26 mouse cellular contexts compared by ENCODE assay signal in genomic region chr2:76059595-76059994, GRCm38 (mm10).
DNase-seq lines count a peak whose midpoint lies in the region; ATAC-seq and TF ChIP-seq lines count a peak whose summit lies in the region.
"Had no signal": no experiment of that assay in that cellular context is flagged by ENCODE, and none has a peak within 500 bp of the region (broad histone marks: within the 10 kb centered on the region; RNA-seq: fewer than 3 reads in every experiment).

No protein-coding gene starts in this region.

- no peak for DNase-seq in hindbrain, embryonic 10.5 days (ENCODE audit: low spot score)
- no peak for DNase-seq in hindbrain, postnatal 0 days (ENCODE audit: low spot score)
- DNase-seq in neural tube, embryonic 11.5 days (ENCODE audit: low spot score): no peak
- no peak for DNase-seq in thymus, postnatal 0 days (ENCODE audit: low spot score)
- no peak for DNase-seq in right cerebral cortex, adult 18-20 months
- DNase-seq: adrenal gland, postnatal 25 days; cerebellum, adult 11-12 months; cerebellum, postnatal 14 days; heart, adult 2 months; heart, postnatal 14 days; kidney, adult 18-20 months; kidney, postnatal 25 days; right cerebral cortex, postnatal 4 days; thymus, adult 18-20 months; thymus, postnatal 36 days had no signal

- peaks cover 55% of the 10 kb centered on the region for H3K4me1 ChIP-seq in hindbrain, embryonic 10.5 days (replicated peaks)
- no peaks in the 10 kb centered on the region for H3K4me1 ChIP-seq in hindbrain, postnatal 0 days (ENCODE audit: insufficient read depth, low read length)
- H3K4me1 ChIP-seq in neural tube, embryonic 11.5 days (ENCODE audit: control insufficient read depth, insufficient read depth, low read length): peaks cover 10% of the 10 kb centered on the region
- peaks cover 5% of the 10 kb centered on the region; the same call in 1 of the 2 replicates for H3K4me1 ChIP-seq in neural tube, embryonic 15.5 days
- peaks cover 33% of the 10 kb centered on the region for H3K4me1 ChIP-seq in limb, embryonic 13.5 days
- H3K4me1 ChIP-seq: forebrain, embryonic 15.5 days; midbrain, embryonic 15.5 days had no signal

- ATAC-seq in hindbrain, postnatal 0 days: no peak
- no peak for ATAC-seq in neural tube, embryonic 11.5 days (ENCODE audit: insufficient read depth, low FRiP score, low TSS enrichment)
- no peak for ATAC-seq in neural tube, embryonic 15.5 days (ENCODE audit: low FRiP score)
- peak; percentile 64 for ATAC-seq in limb, embryonic 13.5 days (ENCODE audit: low FRiP score, low read depth)
- ATAC-seq: CD4-positive, CD25-positive, alpha-beta regulatory T cell, adult 4 months; forebrain, embryonic 15.5 days; midbrain, embryonic 15.5 days had no signal

- no peak for TF ChIP-seq CTCF in hindbrain, postnatal 0 days (IDR thresholded peaks at IDR 0.05; ENCODE audit: low read depth)

- no peak overlapping the region for H3K4me3 ChIP-seq in hindbrain, embryonic 10.5 days
- no peak overlapping the region for H3K4me3 ChIP-seq in hindbrain, postnatal 0 days (ENCODE audit: low read length)
- no peak overlapping the region for H3K4me3 ChIP-seq in neural tube, embryonic 11.5 days (ENCODE audit: low read depth, low read length)
- no peak overlapping the region for H3K4me3 ChIP-seq in neural tube, embryonic 15.5 days (replicated peaks)
- no peak overlapping the region for H3K4me3 ChIP-seq in limb, embryonic 13.5 days
- H3K4me3 ChIP-seq: embryonic facial prominence, embryonic 13.5 days; forebrain, embryonic 10.5 days; forebrain, embryonic 15.5 days; heart, adult 2 months; hindbrain, embryonic 13.5 days; kidney, embryonic 15.5 days; midbrain, embryonic 15.5 days had no signal

- no peaks in the 10 kb centered on the region for H3K9me3 ChIP-seq in hindbrain, embryonic 10.5 days
- no peaks in the 10 kb centered on the region for H3K9me3 ChIP-seq in hindbrain, postnatal 0 days (ENCODE audit: low read length)
- H3K9me3 ChIP-seq in neural tube, embryonic 11.5 days (ENCODE audit: control insufficient read depth, low read length): no peaks in the 10 kb centered on the region
- no peaks in the 10 kb centered on the region for H3K9me3 ChIP-seq in neural tube, embryonic 15.5 days (replicated peaks)
- H3K9me3 ChIP-seq in limb, embryonic 13.5 days: no peaks in the 10 kb centered on the region
- H3K9me3 ChIP-seq: embryonic facial prominence, embryonic 13.5 days; forebrain, embryonic 10.5 days; forebrain, embryonic 15.5 days; hindbrain, embryonic 13.5 days; kidney, embryonic 15.5 days; midbrain, embryonic 15.5 days had no signal

- H3K36me3 ChIP-seq in hindbrain, embryonic 10.5 days: no peaks in the 10 kb centered on the region
- H3K36me3 ChIP-seq in hindbrain, postnatal 0 days (ENCODE audit: insufficient read depth, low read length): no peaks in the 10 kb centered on the region
- H3K36me3 ChIP-seq in neural tube, embryonic 11.5 days (ENCODE audit: control insufficient read depth, insufficient read depth, low read length): no peaks in the 10 kb centered on the region
- no peaks in the 10 kb centered on the region for H3K36me3 ChIP-seq in neural tube, embryonic 15.5 days
- no peaks in the 10 kb centered on the region for H3K36me3 ChIP-seq in limb, embryonic 13.5 days
- H3K36me3 ChIP-seq: embryonic facial prominence, embryonic 13.5 days; forebrain, embryonic 10.5 days; forebrain, embryonic 15.5 days; hindbrain, embryonic 13.5 days; kidney, embryonic 15.5 days; midbrain, embryonic 15.5 days had no signal

- peaks cover 23% of the 10 kb centered on the region; the same call in 1 of the 2 replicates for H3K27me3 ChIP-seq in hindbrain, embryonic 10.5 days (ENCODE audit: insufficient read depth, poor library complexity, severe bottlenecking)
- no peaks in the 10 kb centered on the region for H3K27me3 ChIP-seq in hindbrain, postnatal 0 days (ENCODE audit: insufficient read depth, low read length)
- H3K27me3 ChIP-seq in neural tube, embryonic 11.5 days (ENCODE audit: control insufficient read depth, insufficient read depth, low read length): no peaks in the 10 kb centered on the region
- no peaks in the 10 kb centered on the region for H3K27me3 ChIP-seq in neural tube, embryonic 15.5 days (replicated peaks)
- H3K27me3 ChIP-seq in limb, embryonic 13.5 days: no peaks in the 10 kb centered on the region
- H3K27me3 ChIP-seq: embryonic facial prominence, embryonic 13.5 days; forebrain, embryonic 15.5 days; hindbrain, embryonic 13.5 days; kidney, embryonic 15.5 days; midbrain, embryonic 15.5 days had no signal

- WGBS in hindbrain, embryonic 10.5 days: 75% methylated on average over 10 of the region's 10 CpGs
- WGBS in hindbrain, postnatal 0 days: 63% methylated on average over 10 of the region's 10 CpGs
- WGBS in neural tube, embryonic 11.5 days: 42% methylated on average over 10 of the region's 10 CpGs
- WGBS in neural tube, embryonic 15.5 days: 41% methylated on average over 10 of the region's 10 CpGs
- whole genome bisulfite sequencing in limb, embryonic 13.5 days: 12% methylated on average over 10 of the region's 10 CpGs

- H3K27ac ChIP-seq in hindbrain, embryonic 10.5 days: peak overlapping the region; percentile 76
- H3K27ac ChIP-seq in hindbrain, postnatal 0 days: no peak overlapping the region
- H3K27ac ChIP-seq in neural tube, embryonic 11.5 days (ENCODE audit: low read depth, low read length): peak overlapping the region; percentile 58; the same call in 1 of the 2 replicates
- no peak overlapping the region for H3K27ac ChIP-seq in neural tube, embryonic 15.5 days (replicated peaks)
- peak overlapping the region; percentile 80 for H3K27ac ChIP-seq in limb, embryonic 13.5 days
- H3K27ac ChIP-seq: embryonic facial prominence, embryonic 13.5 days; forebrain, embryonic 15.5 days; heart, adult 2 months; kidney, embryonic 15.5 days; midbrain, embryonic 15.5 days; stomach, postnatal 0 days had no signal

- no peak overlapping the region for H3K9ac ChIP-seq in hindbrain, postnatal 0 days (replicated peaks; ENCODE audit: low read length)
- H3K9ac ChIP-seq in neural tube, embryonic 11.5 days (ENCODE audit: low read length): no peak overlapping the region
- H3K9ac ChIP-seq in neural tube, embryonic 15.5 days (replicated peaks): no peak overlapping the region
- H3K9ac ChIP-seq in limb, embryonic 13.5 days: no peak overlapping the region
- H3K9ac ChIP-seq: embryonic facial prominence, embryonic 13.5 days; forebrain, embryonic 15.5 days; hindbrain, embryonic 13.5 days; kidney, embryonic 15.5 days; midbrain, embryonic 15.5 days had no signal

- H3K4me2 ChIP-seq in hindbrain, postnatal 0 days (ENCODE audit: low read depth, low read length): no peak overlapping the region
- H3K4me2 ChIP-seq in neural tube, embryonic 11.5 days (ENCODE audit: low read depth): no peak overlapping the region
- no peak overlapping the region for H3K4me2 ChIP-seq in neural tube, embryonic 15.5 days
- H3K4me2 ChIP-seq in limb, embryonic 13.5 days (replicated peaks): peak overlapping the region; percentile 42
- H3K4me2 ChIP-seq: embryonic facial prominence, embryonic 13.5 days; forebrain, embryonic 15.5 days; hindbrain, embryonic 13.5 days; kidney, embryonic 15.5 days; liver, embryonic 11.5 days; midbrain, embryonic 15.5 days had no signal

Comparison
In these comparisons a context has a peak if more than half of its experiments do, and no peak if none do; other contexts are left out.
1. H3K27ac ChIP-seq: peak in hindbrain, embryonic 10.5 days (single experiment), neural tube, embryonic 11.5 days (single experiment) and limb, embryonic 13.5 days (single experiment); none in hindbrain, postnatal 0 days (single experiment) and neural tube, embryonic 15.5 days (single experiment).